Mouse (Mus musculus) heart, embryonic 10.5 days (tissue): ENCODE measurements at regions not wholly inside any gene's neighbourhood (a gene's known extent, or its start where the extent isn't known, plus 50 kb on each side); places are given as distances from the start of the nearest gene placed in this dataset.

Experiments used
- DNase-seq: peaks from one replicate; pipeline ENCODE4 v3.0.0-alpha.2; 2017; ENCODE audit warnings: low spot score
- H3K27ac ChIP-seq: fragments of 300-500 bp; sonication (generic); 2 replicates; pipeline ENCODE4 v1.5.1; 2016; ENCODE audit warnings: mild to moderate bottlenecking
- H3K27me3 ChIP-seq: fragments of 300-500 bp; sonication (generic); 2 replicates; pipeline ENCODE4 v1.6.1; 2016; ENCODE audit warnings: mild to moderate bottlenecking; ENCODE audit not compliant: poor library complexity, insufficient read depth, severe bottlenecking
- H3K36me3 ChIP-seq: fragments of 300-500 bp; sonication (generic); 2 replicates; pipeline ENCODE4 v1.6.1; 2016; ENCODE audit warnings: mild to moderate bottlenecking, moderate library complexity
- H3K4me1 ChIP-seq: fragments of 300-500 bp; sonication (generic); 2 replicates; pipeline ENCODE4 v1.6.1; 2016; ENCODE audit warnings: mild to moderate bottlenecking
- H3K4me3 ChIP-seq: fragments of 300-500 bp; sonication (generic); 2 replicates; pipeline ENCODE4 v1.5.1; 2016; ENCODE audit warnings: mild to moderate bottlenecking, moderate library complexity
- H3K9me3 ChIP-seq: fragments of 300-500 bp; sonication (generic); 2 replicates; pipeline ENCODE4 v1.6.1; 2016; ENCODE audit warnings: mild to moderate bottlenecking, moderate library complexity
- WGBS: fragments of 180-500 bp; shearing (Covaris S2); methylation state at CpG from one replicate; pipeline ENCODE4 v1.1.7; 2016; 5-methylcytosine and 5-hydroxymethylcytosine counted together

GRCm38 (mm10) chr12:35267023-35267654 is 220.2 kb downstream of the Snx13 start:
- Histone ChIP-seq H3K4me1 (no peaks in the 10 kb centered on the region), H3K27ac (no peak overlapping the region), H3K36me3 (no peaks in the 10 kb centered on the region), H3K4me3 (no peak overlapping the region), H3K9me3 (no peaks in the 10 kb centered on the region), H3K27me3 (no peaks in the 10 kb centered on the region)
- DNase-seq, result no peak
- WGBS, result 53% methylated on average over 6 of the region's 6 CpGs

- Histone ChIP-seq H3K27me3 (no peaks in the 10 kb centered on the region), H3K27ac (no peak overlapping the region), H3K9me3 (no peaks in the 10 kb centered on the region), H3K4me3 (no peak overlapping the region), H3K4me1 (no peaks in the 10 kb centered on the region), H3K36me3 (no peaks in the 10 kb centered on the region)
- DNase-seq, result no peak
These were observed 212.8 kb downstream of the Snx13 start for GRCm38 (mm10) chr12:35259781-35260180.

GRCm38 (mm10) chr12:35255723-35256401 is 208.9 kb downstream of the Snx13 start:
- DNase-seq, result no peak
- Histone ChIP-seq H3K27me3 (no peaks in the 10 kb centered on the region), H3K9me3 (peaks cover 3% of the 10 kb centered on the region; the same call in 1 of the 2 replicates), H3K36me3 (no peaks in the 10 kb centered on the region), H3K27ac (no peak overlapping the region), H3K4me3 (no peak overlapping the region), H3K4me1 (no peaks in the 10 kb centered on the region)
- 79% methylated on average over 2 of the region's 2 CpGs for WGBS

GRCm38 (mm10) chr12:35248476-35248875 is 201.5 kb downstream of the Snx13 start:
- 77% methylated on average over 5 of the region's 5 CpGs for WGBS
- H3K9me3 ChIP-seq, result peaks cover 3% of the 10 kb centered on the region; the same call in 1 of the 2 replicates
- no peaks in the 10 kb centered on the region for H3K36me3 ChIP-seq
- DNase-seq, result no peak
- H3K4me3 ChIP-seq, result no peak overlapping the region
- H3K27me3 ChIP-seq, result no peaks in the 10 kb centered on the region
- H3K4me1 ChIP-seq, result no peaks in the 10 kb centered on the region
- H3K27ac ChIP-seq, result no peak overlapping the region

- no peaks in the 10 kb centered on the region for H3K36me3 ChIP-seq
- no peak overlapping the region for H3K4me3 ChIP-seq
- DNase-seq, result no peak
- 72% methylated on average over 5 of the region's 5 CpGs for WGBS
- H3K9me3 ChIP-seq, result no peaks in the 10 kb centered on the region
- H3K27ac ChIP-seq, result no peak overlapping the region
- H3K27me3 ChIP-seq, result no peaks in the 10 kb centered on the region
- H3K4me1 ChIP-seq, result no peaks in the 10 kb centered on the region
These were observed 199.4 kb downstream of the Snx13 start for GRCm38 (mm10) chr12:35246226-35247014.

- WGBS, result 75% methylated on average over 2 of the region's 2 CpGs
- Histone ChIP-seq H3K4me1 (no peaks in the 10 kb centered on the region), H3K36me3 (no peaks in the 10 kb centered on the region), H3K4me3 (no peak overlapping the region), H3K27ac (no peak overlapping the region), H3K9me3 (no peaks in the 10 kb centered on the region), H3K27me3 (no peaks in the 10 kb centered on the region)
- DNase-seq, result no peak
These were observed 185.3 kb downstream of the Snx13 start for GRCm38 (mm10) chr12:35232322-35232673.

GRCm38 (mm10) chr12:35231414-35232321 is 184.7 kb downstream of the Snx13 start:
- Histone ChIP-seq H3K9me3 (no peaks in the 10 kb centered on the region), H3K4me3 (no peak overlapping the region), H3K27ac (no peak overlapping the region), H3K27me3 (no peaks in the 10 kb centered on the region), H3K4me1 (no peaks in the 10 kb centered on the region), H3K36me3 (no peaks in the 10 kb centered on the region)
- DNase-seq, result no peak

GRCm38 (mm10) chr12:35220429-35220828 is 173.4 kb downstream of the Snx13 start:
- Histone ChIP-seq H3K27me3 (no peaks in the 10 kb centered on the region), H3K4me1 (no peaks in the 10 kb centered on the region), H3K27ac (no peak overlapping the region), H3K36me3 (no peaks in the 10 kb centered on the region), H3K4me3 (no peak overlapping the region), H3K9me3 (no peaks in the 10 kb centered on the region)
- DNase-seq, result no peak

GRCm38 (mm10) chr12:35220002-35220401 is 173.0 kb downstream of the Snx13 start:
- Histone ChIP-seq H3K4me1 (no peaks in the 10 kb centered on the region), H3K4me3 (no peak overlapping the region), H3K36me3 (no peaks in the 10 kb centered on the region), H3K9me3 (no peaks in the 10 kb centered on the region), H3K27me3 (no peaks in the 10 kb centered on the region), H3K27ac (no peak overlapping the region)
- no peak for DNase-seq

GRCm38 (mm10) chr12:35216725-35217124 is 169.7 kb downstream of the Snx13 start:
- Histone ChIP-seq H3K9me3 (no peaks in the 10 kb centered on the region), H3K4me3 (no peak overlapping the region), H3K36me3 (no peaks in the 10 kb centered on the region), H3K27me3 (no peaks in the 10 kb centered on the region), H3K27ac (no peak overlapping the region), H3K4me1 (no peaks in the 10 kb centered on the region)
- no peak for DNase-seq
- WGBS, result 76% methylated on average over 2 of the region's 2 CpGs

- H3K9me3 ChIP-seq, result no peaks in the 10 kb centered on the region
- H3K27me3 ChIP-seq, result no peaks in the 10 kb centered on the region
- DNase-seq, result no peak
- H3K4me1 ChIP-seq, result no peaks in the 10 kb centered on the region
- H3K4me3 ChIP-seq, result no peak overlapping the region
- H3K36me3 ChIP-seq, result no peaks in the 10 kb centered on the region
- H3K27ac ChIP-seq, result no peak overlapping the region
These were observed 162.4 kb downstream of the Snx13 start for GRCm38 (mm10) chr12:35209399-35209798.

- no peaks in the 10 kb centered on the region for H3K36me3 ChIP-seq
- H3K9me3 ChIP-seq, result no peaks in the 10 kb centered on the region
- H3K27ac ChIP-seq, result no peak overlapping the region
- no peak for DNase-seq
- H3K4me3 ChIP-seq, result no peak overlapping the region
- no peaks in the 10 kb centered on the region for H3K27me3 ChIP-seq
- 87% methylated on average over 3 of the region's 3 CpGs for WGBS
- H3K4me1 ChIP-seq, result no peaks in the 10 kb centered on the region
These were observed 160.6 kb downstream of the Snx13 start for GRCm38 (mm10) chr12:35207605-35208004.

- no peaks in the 10 kb centered on the region for H3K9me3 ChIP-seq
- no peak for DNase-seq
- H3K36me3 ChIP-seq, result no peaks in the 10 kb centered on the region
- 89% methylated on average over 1 of the region's 1 CpGs for WGBS
- H3K27ac ChIP-seq, result no peak overlapping the region
- no peaks in the 10 kb centered on the region for H3K27me3 ChIP-seq
- no peak overlapping the region for H3K4me3 ChIP-seq
- no peaks in the 10 kb centered on the region for H3K4me1 ChIP-seq
These were observed 156.4 kb downstream of the Snx13 start for GRCm38 (mm10) chr12:35203398-35203797.
